Mouse (Mus musculus) cerebellum, adult 2 months (tissue): ENCODE results near the gene Spata2l. TPM values are rescaled to one million over a fixed set of nuclear protein-coding genes. Genes with fewer than 3 reads are reported as not detected.
"Not testable (repeated sequence)": the region's sequence is repeated elsewhere in the genome, so short reads cannot be mapped to it uniquely, and the experiment has no call there.

Experiments used
- DNase-seq, 2 experiments: peaks; one replicate each; pipeline ENCODE4 v3.0.0; 2021
- H3K27ac ChIP-seq: fragments of 200-500 bp; 2 replicates; pipeline ENCODE4 v1.5.1; 2012; ENCODE audit warnings: low read length, control low read depth, inconsistent platforms; ENCODE audit not compliant: insufficient read depth
- H3K27me3 ChIP-seq: fragments of 200-500 bp; 2 replicates; pipeline ENCODE4 v1.6.1; 2012; ENCODE audit warnings: inconsistent platforms, mild to moderate bottlenecking, low read length, moderate library complexity; ENCODE audit not compliant: control insufficient read depth, insufficient read depth
- H3K4me1 ChIP-seq: fragments of 200-500 bp; 2 replicates; pipeline ENCODE4 v1.6.1; 2011; ENCODE audit warnings: low read length; ENCODE audit not compliant: control insufficient read depth, insufficient read depth
- H3K4me3 ChIP-seq: fragments of 200-500 bp; replicated peaks from 2 replicates; pipeline ENCODE3; 2011; ENCODE audit warnings: mild to moderate bottlenecking, low read depth, low read length, control low read depth; ENCODE audit not compliant: insufficient read depth
- CTCF ChIP-seq: fragments of 200-500 bp; IDR thresholded peaks from 2 replicates; pipeline ENCODE4 v1.5.1; 2011; ENCODE audit warnings: low read depth, mild to moderate bottlenecking, control low read depth, low read length, moderate library complexity, borderline replicate concordance; ENCODE audit not compliant: insufficient read depth
- POLR2A ChIP-seq: fragments of 200-500 bp; IDR thresholded peaks from 2 replicates; pipeline ENCODE4 v1.6.1; 2011; ENCODE audit warnings: low read length, control low read depth, borderline replicate concordance; ENCODE audit not compliant: insufficient read depth
- WGBS: fragments of 180-500 bp; shearing (Covaris S2); methylation state at CpG from one replicate; pipeline ENCODE4 v1.1.7; 2018; 5-methylcytosine and 5-hydroxymethylcytosine counted together
- polyA plus RNA-seq: library from polyadenylated mRNA; depleted of rRNA; stranded (reverse); fragments of >200 nt; gene quantifications from 2 replicates; pipeline ENCODE4 v1.2.3, GENCODE M21; 2012

The Spata2l gene
- polyA plus RNA-seq, 1 experiment: 18.5 TPM

DNA sequence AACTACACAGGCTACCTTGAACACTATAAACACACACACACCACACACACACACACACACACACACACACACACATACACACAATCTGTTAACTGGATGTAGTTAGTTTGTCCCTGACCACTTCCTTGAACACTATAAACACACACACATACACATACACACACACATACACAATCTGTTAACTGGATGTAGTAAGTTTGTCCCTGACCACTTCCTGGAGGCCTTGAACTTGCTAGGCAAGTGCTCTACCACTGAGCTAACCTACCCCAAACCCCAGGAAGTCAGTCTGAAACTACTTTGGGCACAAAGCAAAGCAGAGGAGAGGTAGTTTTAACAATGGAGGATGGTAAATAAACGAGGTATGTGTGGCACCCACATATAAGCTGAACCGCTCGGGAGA is 32.5 kb downstream of the Spata2l start:
- Histone ChIP-seq H3K4me1 (no peaks in the 10 kb centered on the region), H3K4me3 (no peak overlapping the region), H3K27me3 (no peaks in the 10 kb centered on the region), H3K27ac (no peak overlapping the region)
- 84% methylated on average over 3 of the region's 3 CpGs for WGBS
- TF ChIP-seq CTCF (no peak), POLR2A (no peak)
- DNase-seq: no peak

DNA sequence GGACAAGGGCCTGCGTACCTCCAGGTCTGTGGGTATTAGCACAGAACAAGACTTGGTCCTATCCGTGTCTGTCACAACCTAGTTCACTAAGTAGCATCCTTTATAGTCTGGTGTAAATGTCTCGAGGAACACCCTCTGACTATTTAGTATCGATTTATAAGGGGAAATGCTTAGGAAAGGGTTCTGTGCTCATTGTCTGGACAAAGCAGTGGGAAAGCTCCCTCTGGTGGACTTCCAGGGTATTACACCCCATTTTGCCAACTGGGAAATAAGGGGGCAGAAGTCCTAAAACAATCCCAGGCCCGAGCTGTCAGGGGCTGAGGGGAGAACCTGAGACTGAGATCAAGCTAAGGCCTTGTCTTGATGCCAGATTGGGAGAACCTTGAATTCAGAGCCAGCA is 33.7 kb downstream of the Spata2l start:
- no peaks in the 10 kb centered on the region for H3K4me1 ChIP-seq
- DNase-seq: peak; percentile 57 to 72
- 21% methylated on average over 5 of the region's 5 CpGs for WGBS
- no peaks in the 10 kb centered on the region for H3K27me3 ChIP-seq
- H3K27ac ChIP-seq: no peak overlapping the region
- TF ChIP-seq POLR2A: no peak
- peak; percentile 76 for TF ChIP-seq CTCF
- no peak overlapping the region for H3K4me3 ChIP-seq

DNA sequence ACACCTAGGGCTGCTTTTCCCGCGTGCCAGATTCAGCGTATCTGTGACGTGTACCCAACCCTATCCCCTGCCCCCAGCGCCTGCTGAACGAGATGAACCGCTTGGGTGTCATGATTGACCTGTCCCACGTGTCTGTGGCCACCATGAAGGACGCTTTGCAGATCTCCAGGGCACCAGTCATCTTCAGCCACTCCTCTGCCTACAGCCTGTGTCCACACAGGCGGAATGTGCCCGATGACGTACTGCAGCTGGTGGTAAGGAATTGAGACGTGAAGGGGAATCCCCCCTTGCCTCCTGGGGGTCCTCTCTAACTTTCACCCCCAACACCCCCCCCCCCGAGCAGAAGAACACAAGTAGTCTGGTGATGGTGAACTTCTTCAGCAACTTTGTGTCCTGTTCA is 36.2 kb downstream of the Spata2l start:
- no peaks in the 10 kb centered on the region for H3K4me1 ChIP-seq
- H3K4me3 ChIP-seq: no peak overlapping the region
- H3K27me3 ChIP-seq: no peaks in the 10 kb centered on the region
- no peak for DNase-seq
- WGBS: 60% methylated on average over 14 of the region's 14 CpGs
- H3K27ac ChIP-seq: no peak overlapping the region
- TF ChIP-seq CTCF (no peak), POLR2A (no peak)

DNA sequence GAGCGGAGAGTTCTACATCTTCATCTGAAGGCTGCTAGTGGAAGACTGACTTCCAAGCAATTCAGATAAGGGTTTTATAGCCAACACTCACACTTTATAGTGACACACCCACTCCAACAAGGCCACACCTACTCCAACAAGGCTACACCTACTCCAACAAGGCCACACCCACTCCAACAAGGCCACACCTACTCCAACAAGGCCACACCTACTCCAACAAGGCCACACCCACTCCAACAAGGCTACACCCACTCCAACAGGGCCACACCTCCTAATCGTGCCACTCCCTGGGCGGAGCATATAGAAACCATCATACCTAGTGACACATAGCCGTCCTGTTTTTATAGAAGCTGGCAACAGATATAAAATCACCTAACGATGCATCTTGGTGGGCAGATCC is 39.0 kb downstream of the Spata2l start:
- DNase-seq, H3K4me1 ChIP-seq, H3K4me3 ChIP-seq, H3K27me3 ChIP-seq, H3K27ac ChIP-seq: not testable (repeated sequence)
- 78% methylated on average over 5 of the region's 5 CpGs for WGBS

DNA sequence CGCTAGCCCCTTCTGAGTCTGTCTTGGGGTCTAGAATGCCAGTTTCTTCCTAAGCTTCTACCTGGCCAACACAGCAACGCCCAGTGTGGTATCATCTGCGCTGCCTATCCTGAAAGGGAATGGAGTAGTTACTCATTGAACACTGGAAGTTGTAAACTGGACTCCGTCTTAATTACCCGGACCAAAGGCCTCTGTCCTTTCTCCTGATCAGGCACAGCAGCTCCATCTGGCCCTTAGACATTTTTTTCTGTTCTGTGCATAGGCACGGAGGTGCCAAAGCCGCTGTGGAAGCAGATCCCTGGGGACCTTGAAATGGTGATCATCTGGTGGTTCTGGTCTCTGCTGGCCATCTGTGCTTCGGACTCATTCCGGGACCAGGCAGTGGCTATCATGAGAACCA is 42.3 kb downstream of the Spata2l start:
- no peak overlapping the region for H3K4me3 ChIP-seq
- DNase-seq: no peak
- no peak for TF ChIP-seq POLR2A
- no peak for TF ChIP-seq CTCF
- WGBS: 50% methylated on average over 9 of the region's 9 CpGs
- H3K27me3 ChIP-seq: no peaks in the 10 kb centered on the region
- H3K27ac ChIP-seq: no peak overlapping the region
- no peaks in the 10 kb centered on the region for H3K4me1 ChIP-seq

DNA sequence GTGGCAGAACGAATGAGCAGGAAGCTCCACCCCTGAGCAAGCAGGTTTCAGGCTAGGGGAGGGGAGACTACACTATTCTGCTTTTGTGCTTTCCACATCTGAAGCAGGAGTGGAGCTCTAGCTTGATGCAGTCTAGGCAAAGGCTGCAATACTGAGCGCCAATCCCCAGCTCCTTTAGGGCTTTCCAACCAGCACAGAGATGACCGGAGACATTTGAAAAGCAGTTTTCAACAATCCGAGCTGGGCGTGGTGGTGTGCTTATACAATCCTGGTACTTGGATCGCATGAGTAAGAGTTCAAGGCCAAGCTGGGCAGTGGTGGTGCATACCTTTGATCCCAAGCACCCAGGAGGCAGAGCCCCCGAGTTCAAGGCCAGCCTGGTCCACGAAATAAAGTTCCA is 44.1 kb downstream of the Spata2l start:
- Histone ChIP-seq H3K27ac (no peak overlapping the region), H3K4me1 (no peaks in the 10 kb centered on the region), H3K4me3 (no peak overlapping the region), H3K27me3 (no peaks in the 10 kb centered on the region)
- DNase-seq: no peak
- WGBS: 63% methylated on average over 8 of the region's 8 CpGs
- TF ChIP-seq CTCF (no peak), POLR2A (no peak)

DNA sequence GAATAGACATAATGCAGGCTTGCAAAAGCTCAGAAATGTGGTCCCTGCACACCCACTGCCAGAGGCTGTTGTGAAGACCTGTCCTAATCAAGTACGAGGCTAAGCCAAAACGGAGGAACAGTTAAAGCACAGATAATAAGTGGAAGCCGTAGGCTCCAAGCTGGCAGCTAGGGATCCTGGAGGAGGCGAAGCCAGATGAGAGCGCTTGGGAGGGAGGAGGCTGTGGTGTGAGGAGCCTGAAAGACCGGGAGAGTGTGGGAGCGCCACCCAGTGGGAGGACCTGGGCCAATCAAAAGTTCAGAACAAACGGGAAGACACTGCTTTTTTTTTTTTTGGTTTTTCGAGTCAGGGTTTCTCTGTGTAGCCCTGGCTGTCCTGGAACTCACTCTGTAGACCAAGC is 45.4 kb downstream of the Spata2l start:
- no peak overlapping the region for H3K27ac ChIP-seq
- H3K27me3 ChIP-seq: no peaks in the 10 kb centered on the region
- WGBS: 1% methylated on average over 9 of the region's 9 CpGs
- DNase-seq: peak; percentile 58
- no peak overlapping the region for H3K4me3 ChIP-seq
- H3K4me1 ChIP-seq: no peaks in the 10 kb centered on the region
- TF ChIP-seq POLR2A (no peak), CTCF (peak; percentile 65)

DNA sequence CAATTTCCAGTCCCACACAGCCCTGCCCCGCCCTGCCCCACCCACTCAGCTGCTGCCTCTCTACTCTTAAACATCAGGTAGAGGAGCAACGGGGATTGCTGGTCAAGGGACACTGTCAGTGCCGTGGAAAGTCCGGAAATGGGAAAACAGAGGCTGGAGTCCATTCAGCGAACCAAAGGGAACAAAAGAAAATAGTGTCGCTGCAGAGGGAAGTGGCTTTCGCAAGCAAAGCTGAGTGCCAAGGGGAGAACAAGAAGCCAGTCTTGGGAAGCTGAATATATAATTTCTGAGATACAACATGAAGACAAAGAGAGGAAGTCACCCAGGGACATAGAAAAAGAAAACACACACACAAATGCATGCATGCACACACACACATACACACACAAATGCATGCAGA is 47.2 kb downstream of the Spata2l start:
- 64% methylated on average over 7 of the region's 7 CpGs for WGBS
- H3K27me3 ChIP-seq: no peaks in the 10 kb centered on the region
- TF ChIP-seq POLR2A (no peak), CTCF (no peak)
- no peak for DNase-seq
- H3K27ac ChIP-seq: no peak overlapping the region
- no peaks in the 10 kb centered on the region for H3K4me1 ChIP-seq
- no peak overlapping the region for H3K4me3 ChIP-seq

DNA sequence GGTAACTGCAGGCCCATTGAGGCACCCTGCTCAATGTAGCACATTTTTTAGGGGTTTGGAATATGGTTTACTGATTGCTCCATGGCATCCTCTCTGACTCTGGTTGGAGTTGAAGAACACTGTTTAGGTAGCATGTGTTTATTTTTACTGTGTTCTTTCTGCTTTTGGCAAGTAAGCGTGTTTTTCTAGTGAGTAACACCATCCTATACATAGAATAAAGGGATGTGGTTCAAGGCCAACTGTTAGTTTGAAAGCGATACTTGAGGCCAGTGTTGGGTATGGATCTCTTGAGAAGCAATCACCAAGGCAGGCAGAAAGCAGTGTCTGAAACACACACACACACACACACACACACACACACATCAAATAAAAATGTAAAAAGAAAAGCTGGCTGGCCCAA is 48.0 kb downstream of the Spata2l start:
- no peak overlapping the region for H3K27ac ChIP-seq
- DNase-seq: no peak
- H3K4me1 ChIP-seq: no peaks in the 10 kb centered on the region
- H3K4me3 ChIP-seq: no peak overlapping the region
- WGBS: 76% methylated on average over 2 of the region's 2 CpGs
- no peaks in the 10 kb centered on the region for H3K27me3 ChIP-seq
- TF ChIP-seq CTCF: no peak
- no peak for TF ChIP-seq POLR2A
